Mouse (Mus musculus) heart, adult 2 months (tissue): ENCODE measurements around the gene Pyroxd2. TPM values are rescaled to one million over a fixed set of nuclear protein-coding genes. Genes with fewer than 3 reads are reported as not detected.

Experiments used
- DNase-seq, 2 experiments: peaks; one replicate each; pipeline ENCODE4 v3.0.0; 2021
- H3K27ac ChIP-seq: fragments of 200-600 bp; 2 replicates; pipeline ENCODE4 v1.8.1; 2022
- H3K27me3 ChIP-seq: fragments of 200-500 bp; 2 replicates; pipeline ENCODE4 v1.6.1; 2012; ENCODE audit warnings: mild to moderate bottlenecking, low read length, inconsistent platforms, mixed read lengths; ENCODE audit not compliant: control insufficient read depth, insufficient read depth
- H3K36me3 ChIP-seq: fragments of 200-500 bp; 2 replicates; pipeline ENCODE4 v1.6.1; 2012; ENCODE audit warnings: low read length, inconsistent platforms; ENCODE audit not compliant: control insufficient read depth, insufficient read depth
- H3K4me1 ChIP-seq: fragments of 200-500 bp; 2 replicates; pipeline ENCODE4 v1.6.1; 2011; ENCODE audit warnings: low read length; ENCODE audit not compliant: control insufficient read depth, insufficient read depth
- H3K4me3 ChIP-seq: fragments of 200-600 bp; 2 replicates; pipeline ENCODE4 v1.8.1; 2022
- H3K79me2 ChIP-seq: fragments of 200-500 bp; replicated peaks from 2 replicates; pipeline ENCODE4 v1.6.1; 2012; ENCODE audit warnings: mild to moderate bottlenecking, inconsistent platforms, low read length, moderate library complexity, mixed read lengths; ENCODE audit not compliant: control insufficient read depth, insufficient read depth
- H3K9ac ChIP-seq: fragments of 200-500 bp; 2 replicates; pipeline ENCODE4 v1.6.1; 2012; ENCODE audit warnings: low read depth, mild to moderate bottlenecking, control low read depth, inconsistent platforms, low read length, mixed read lengths
- CTCF ChIP-seq: fragments of 200-600 bp; IDR thresholded peaks from 2 replicates; pipeline ENCODE4 v1.8.1; 2022; ENCODE audit warnings: antibody characterized with exemption, mild to moderate bottlenecking, moderate library complexity
- EP300 ChIP-seq: fragments of 200-500 bp; IDR thresholded peaks from 2 replicates; pipeline ENCODE4 v1.6.1; 2011; ENCODE audit warnings: low read depth, low read length, control low read depth; ENCODE audit not compliant: insufficient read depth
- POLR2A ChIP-seq: fragments of 200-500 bp; IDR thresholded peaks from 2 replicates; pipeline ENCODE4 v1.6.1; 2011; ENCODE audit warnings: mild to moderate bottlenecking, low read depth, low read length, control low read depth; ENCODE audit not compliant: insufficient read depth
- WGBS: fragments of 180-500 bp; shearing (Covaris S2); methylation state at CpG from one replicate; pipeline ENCODE4 v1.1.7; 2018; 5-methylcytosine and 5-hydroxymethylcytosine counted together
- intact Hi-C: fragments of 180-260 bp; cut with DNase I; formaldehyde crosslinking; loops from one replicate; pipeline ENCODE4 v1.15.1; 2025
- polyA plus RNA-seq: library from polyadenylated mRNA; depleted of rRNA; stranded (reverse); fragments of >200 nt; gene quantifications from 2 replicates; pipeline ENCODE4 v1.2.3, GENCODE M21; 2012
- total RNA-seq, 2 experiments: library from RNA; stranded (reverse); gene quantifications; 2 replicates each; pipeline ENCODE4 v1.2.3; 2021

Pyroxd2 gene
- total and polyA plus RNA-seq, 3 experiments, result 3.9 to 4.6 (median 4.4) TPM

- 77% methylated on average over 3 of the region's 3 CpGs for WGBS
- Histone ChIP-seq H3K4me1 (no peaks in the 10 kb centered on the region), H3K27ac (no peak overlapping the region), H3K9ac (no peak overlapping the region), H3K4me3 (no peak overlapping the region), H3K27me3 (no peaks in the 10 kb centered on the region), H3K36me3 (no peaks in the 10 kb centered on the region), H3K79me2 (no peaks in the 10 kb centered on the region)
- TF ChIP-seq EP300 (no peak), POLR2A (no peak), CTCF (no peak)
- DNase-seq, result no peak
- intact Hi-C loops, result no loop called here
Observed at GRCm38 (mm10) chr19:42718101-42718500, 34.5 kb downstream of the Pyroxd2 start.

- intact Hi-C loops, result no loop called here
- no peak for DNase-seq
- H3K27me3 ChIP-seq, result no peaks in the 10 kb centered on the region
- no peak for TF ChIP-seq EP300
- no peak for TF ChIP-seq POLR2A
- TF ChIP-seq CTCF, result no peak
- H3K4me1 ChIP-seq, result no peaks in the 10 kb centered on the region
- H3K79me2 ChIP-seq, result no peaks in the 10 kb centered on the region
- 72% methylated on average over 5 of the region's 5 CpGs for WGBS
- no peak overlapping the region for H3K4me3 ChIP-seq
- H3K9ac ChIP-seq, result no peak overlapping the region
- no peak overlapping the region for H3K27ac ChIP-seq
- H3K36me3 ChIP-seq, result no peaks in the 10 kb centered on the region
Observed at GRCm38 (mm10) chr19:42717668-42718067, 34.9 kb downstream of the Pyroxd2 start.

GRCm38 (mm10) chr19:42716507-42716906 is 36.1 kb downstream of the Pyroxd2 start:
- intact Hi-C loops, result no loop called here
- Histone ChIP-seq H3K79me2 (no peaks in the 10 kb centered on the region), H3K4me1 (no peaks in the 10 kb centered on the region), H3K27me3 (no peaks in the 10 kb centered on the region), H3K9ac (no peak overlapping the region), H3K27ac (no peak overlapping the region), H3K4me3 (no peak overlapping the region), H3K36me3 (no peaks in the 10 kb centered on the region)
- TF ChIP-seq POLR2A, result no peak
- TF ChIP-seq CTCF, result no peak
- TF ChIP-seq EP300, result no peak
- WGBS, result 37% methylated on average over 7 of the region's 7 CpGs
- no peak for DNase-seq

GRCm38 (mm10) chr19:42713770-42714169 is 38.8 kb downstream of the Pyroxd2 start:
- intact Hi-C loops, result no loop called here
- peak in 1 of 2 experiments; percentile 20 for DNase-seq
- Histone ChIP-seq H3K4me1 (no peaks in the 10 kb centered on the region), H3K27me3 (no peaks in the 10 kb centered on the region), H3K4me3 (no peak overlapping the region), H3K36me3 (no peaks in the 10 kb centered on the region), H3K27ac (no peak overlapping the region), H3K79me2 (no peaks in the 10 kb centered on the region), H3K9ac (no peak overlapping the region)
- no peak for TF ChIP-seq CTCF
- no peak for TF ChIP-seq POLR2A
- no peak for TF ChIP-seq EP300
- 78% methylated on average over 9 of the region's 9 CpGs for WGBS

DNA sequence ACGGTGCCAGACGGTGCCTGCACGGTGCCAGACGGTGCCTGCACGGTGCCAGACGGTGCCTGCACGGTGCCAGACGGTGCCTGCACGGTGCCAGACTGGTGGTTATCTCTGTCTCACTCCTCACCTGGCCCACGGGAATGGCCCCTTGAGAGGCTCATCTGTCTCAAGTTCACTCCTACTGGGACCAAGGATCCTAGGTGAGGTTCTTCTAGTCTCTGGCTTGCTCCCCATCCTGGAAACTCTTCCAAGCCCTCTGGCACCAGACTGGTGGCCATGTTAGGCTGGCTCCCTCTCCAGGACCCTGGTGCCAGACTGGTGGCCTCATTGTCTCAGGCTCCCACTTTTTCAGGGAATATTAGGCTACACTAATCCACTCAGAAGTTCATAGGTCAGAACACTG is 53.1 kb downstream of the Pyroxd2 start:
- H3K36me3 ChIP-seq, result no peaks in the 10 kb centered on the region
- H3K79me2 ChIP-seq, result no peaks in the 10 kb centered on the region
- no peaks in the 10 kb centered on the region for H3K4me1 ChIP-seq
- no peak overlapping the region for H3K4me3 ChIP-seq
- no peak for DNase-seq
- intact Hi-C loops, result no loop called here
- H3K27me3 ChIP-seq, result no peaks in the 10 kb centered on the region
- WGBS, result 86% methylated on average over 10 of the region's 10 CpGs
- no peak overlapping the region for H3K9ac ChIP-seq
- no peak overlapping the region for H3K27ac ChIP-seq
- no peak for TF ChIP-seq CTCF
- TF ChIP-seq POLR2A, result no peak
- no peak for TF ChIP-seq EP300

- TF ChIP-seq CTCF, result no peak
- TF ChIP-seq POLR2A, result no peak
- Histone ChIP-seq H3K79me2 (no peaks in the 10 kb centered on the region), H3K27me3 (no peaks in the 10 kb centered on the region), H3K27ac (no peak overlapping the region), H3K36me3 (no peaks in the 10 kb centered on the region), H3K9ac (no peak overlapping the region), H3K4me1 (no peaks in the 10 kb centered on the region), H3K4me3 (no peak overlapping the region)
- 78% methylated on average over 2 of the region's 2 CpGs for WGBS
- DNase-seq, result no peak
- intact Hi-C loops, result no loop called here
Observed at GRCm38 (mm10) chr19:42698576-42698975, 54.0 kb downstream of the Pyroxd2 start.
